Mouse (Mus musculus): ENCODE measurements around the gene Ptcd1.
A peak's percentile ranks its signal among the peaks of the same experiment; 100 is the strongest.
"Not testable (repeated sequence)": the region's sequence is repeated elsewhere in the genome, so short reads cannot be mapped to it uniquely, and the experiment has no call there.

The Ptcd1 gene

GRCm38 (mm10) chr5:145166536-145167305 is at the start of gene Ptcd1, which contains the start of gene Cpsf4:
Ptcd1 (minus strand) TSS chr5:145167108.
Cpsf4 (plus strand) TSS chr5:145167213.
- DNase-seq = peak; percentile 99

- DNase-seq = no peak
Measured at GRCm38 (mm10) chr5:145214679-145215078, 47.8 kb upstream of the Ptcd1 start.

GRCm38 (mm10) chr5:145213505-145213904 is 46.6 kb upstream of the Ptcd1 start:
- DNase-seq = no peak

GRCm38 (mm10) chr5:145212216-145212615 is 45.3 kb upstream of the Ptcd1 start:
- no peak for DNase-seq

- DNase-seq = no peak
Measured at GRCm38 (mm10) chr5:145211340-145211739, 44.4 kb upstream of the Ptcd1 start.

GRCm38 (mm10) chr5:145208391-145208790 is 41.5 kb upstream of the Ptcd1 start:
- DNase-seq = not testable (repeated sequence)

- DNase-seq = no peak
Measured at GRCm38 (mm10) chr5:145207954-145208353, 41.0 kb upstream of the Ptcd1 start.

GRCm38 (mm10) chr5:145207385-145207784 is 40.5 kb upstream of the Ptcd1 start:
- DNase-seq = no peak

- no peak for DNase-seq
Measured at GRCm38 (mm10) chr5:145205041-145205440, 38.1 kb upstream of the Ptcd1 start.

- peak; percentile 95 to 97 for DNase-seq
Measured at GRCm38 (mm10) chr5:145203936-145204691, 37.2 kb upstream of the Ptcd1 start, which contains the start of gene Zkscan5. Zkscan5 (plus strand) TSS chr5:145204562.

- DNase-seq = no peak
Measured at GRCm38 (mm10) chr5:145202446-145202845, 35.5 kb upstream of the Ptcd1 start.

GRCm38 (mm10) chr5:145201321-145201991 is 34.5 kb upstream of the Ptcd1 start, which contains the start of gene Zkscan14:
Zkscan14 (minus strand) TSS chr5:145201868.
- peak; percentile 65 to 71 for DNase-seq

- no peak for DNase-seq
Measured at GRCm38 (mm10) chr5:145200387-145200786, 33.5 kb upstream of the Ptcd1 start.

GRCm38 (mm10) chr5:145191962-145192361 is 25.1 kb upstream of the Ptcd1 start, which contains the start of gene Atp5j2:
Atp5j2 (minus strand) TSS chr5:145192062.
- DNase-seq = no peak

- DNase-seq = peak; percentile 86 to 88
Measured at GRCm38 (mm10) chr5:145190875-145191798, 24.2 kb upstream of the Ptcd1 start.

GRCm38 (mm10) chr5:145190373-145190772 is 23.5 kb upstream of the Ptcd1 start:
- no peak for DNase-seq

- no peak for DNase-seq
Measured at GRCm38 (mm10) chr5:145189416-145189815, 22.5 kb upstream of the Ptcd1 start.

- no peak for DNase-seq
Measured at GRCm38 (mm10) chr5:145185244-145185643, 18.3 kb upstream of the Ptcd1 start.

- DNase-seq = no peak
Measured at GRCm38 (mm10) chr5:145178461-145178980, 11.6 kb upstream of the Ptcd1 start.

- no peak for DNase-seq
Measured at GRCm38 (mm10) chr5:145167306-145167661, 376 bp upstream of the Ptcd1 start.

- no peak for DNase-seq
Measured at GRCm38 (mm10) chr5:145165184-145165583, 1.7 kb downstream of the Ptcd1 start.

GRCm38 (mm10) chr5:145164710-145165109 is 2.2 kb downstream of the Ptcd1 start:
- DNase-seq = no peak

Data from thymus, postnatal 36 days (tissue).